Mouse (Mus musculus): ENCODE results near the gene Mrps25. TPM values are rescaled to one million over a fixed set of nuclear protein-coding genes. Genes with fewer than 3 reads are reported as not detected.

Gene Mrps25
- polyA plus RNA-seq, 1 experiment from 2014 or later = 65.8 TPM

- H3K9ac ChIP-seq (replicated peaks; ENCODE audit: low read depth, low read length) = no peak overlapping the region
- WGBS = 77% methylated on average over 2 of the region's 2 CpGs
- H3K9me3 ChIP-seq (ENCODE audit: control insufficient read depth, low read length) = no peaks in the 10 kb centered on the region
- no peak for ATAC-seq
- H3K4me3 ChIP-seq (replicated peaks; ENCODE audit: low read length) = no peak overlapping the region
- H3K27ac ChIP-seq (ENCODE audit: low read length) = no peak overlapping the region
- H3K27me3 ChIP-seq (replicated peaks; ENCODE audit: control insufficient read depth, insufficient read depth, low read length) = no peaks in the 10 kb centered on the region
- no peak overlapping the region for H3K4me2 ChIP-seq (ENCODE audit: low read length)
- H3K4me1 ChIP-seq (replicated peaks; ENCODE audit: control insufficient read depth, insufficient read depth, low read length) = no peaks in the 10 kb centered on the region
- peaks cover 3% of the 10 kb centered on the region; the same call in 1 of the 2 replicates for H3K36me3 ChIP-seq (ENCODE audit: control insufficient read depth, insufficient read depth)
Observed at GRCm38 (mm10) chr6:92136356-92136755, 47.5 kb downstream of the Mrps25 start.

- Histone ChIP-seq H3K27me3 (replicated peaks; ENCODE audit: control insufficient read depth, insufficient read depth, low read length) (no peaks in the 10 kb centered on the region), H3K9me3 (ENCODE audit: control insufficient read depth, low read length) (no peaks in the 10 kb centered on the region), H3K9ac (replicated peaks; ENCODE audit: low read depth, low read length) (no peak overlapping the region), H3K4me3 (replicated peaks; ENCODE audit: low read length) (no peak overlapping the region), H3K36me3 (ENCODE audit: control insufficient read depth, insufficient read depth) (no peaks in the 10 kb centered on the region), H3K4me2 (ENCODE audit: low read length) (no peak overlapping the region), H3K4me1 (replicated peaks; ENCODE audit: control insufficient read depth, insufficient read depth, low read length) (no peaks in the 10 kb centered on the region), H3K27ac (ENCODE audit: low read length) (no peak overlapping the region)
- 91% methylated on average over 2 of the region's 2 CpGs for WGBS
- no peak for ATAC-seq
Observed at GRCm38 (mm10) chr6:92133617-92134016, 50.2 kb downstream of the Mrps25 start.

GRCm38 (mm10) chr6:92132021-92132911 lies 51.6 kb downstream of the Mrps25 start:
- ATAC-seq = no peak
- H3K4me1 ChIP-seq (replicated peaks; ENCODE audit: control insufficient read depth, insufficient read depth, low read length) = no peaks in the 10 kb centered on the region
- 100% methylated on average over 3 of the region's 3 CpGs for WGBS
- H3K9me3 ChIP-seq (ENCODE audit: control insufficient read depth, low read length) = no peaks in the 10 kb centered on the region
- no peak overlapping the region for H3K9ac ChIP-seq (replicated peaks; ENCODE audit: low read depth, low read length)
- H3K27me3 ChIP-seq (replicated peaks; ENCODE audit: control insufficient read depth, insufficient read depth, low read length) = no peaks in the 10 kb centered on the region
- H3K27ac ChIP-seq (ENCODE audit: low read length) = no peak overlapping the region
- H3K4me3 ChIP-seq (replicated peaks; ENCODE audit: low read length) = no peak overlapping the region
- no peaks in the 10 kb centered on the region for H3K36me3 ChIP-seq (ENCODE audit: control insufficient read depth, insufficient read depth)
- no peak overlapping the region for H3K4me2 ChIP-seq (ENCODE audit: low read length)

GRCm38 (mm10) chr6:92131456-92131855 lies 52.4 kb downstream of the Mrps25 start:
- H3K4me2 ChIP-seq (ENCODE audit: low read length) = no peak overlapping the region
- H3K4me3 ChIP-seq (replicated peaks; ENCODE audit: low read length) = no peak overlapping the region
- no peaks in the 10 kb centered on the region for H3K36me3 ChIP-seq (ENCODE audit: control insufficient read depth, insufficient read depth)
- no peak overlapping the region for H3K9ac ChIP-seq (replicated peaks; ENCODE audit: low read depth, low read length)
- ATAC-seq = no peak
- H3K27ac ChIP-seq (ENCODE audit: low read length) = no peak overlapping the region
- WGBS = 92% methylated on average over 1 of the region's 1 CpGs
- H3K9me3 ChIP-seq (ENCODE audit: control insufficient read depth, low read length) = no peaks in the 10 kb centered on the region
- no peaks in the 10 kb centered on the region for H3K27me3 ChIP-seq (replicated peaks; ENCODE audit: control insufficient read depth, insufficient read depth, low read length)
- no peaks in the 10 kb centered on the region for H3K4me1 ChIP-seq (replicated peaks; ENCODE audit: control insufficient read depth, insufficient read depth, low read length)

GRCm38 (mm10) chr6:92126861-92127468 lies 56.9 kb downstream of the Mrps25 start:
- no peaks in the 10 kb centered on the region for H3K9me3 ChIP-seq (ENCODE audit: control insufficient read depth, low read length)
- WGBS = 100% methylated on average over 1 of the region's 1 CpGs
- no peak for ATAC-seq
- H3K27ac ChIP-seq (ENCODE audit: low read length) = no peak overlapping the region
- no peaks in the 10 kb centered on the region for H3K27me3 ChIP-seq (replicated peaks; ENCODE audit: control insufficient read depth, insufficient read depth, low read length)
- no peak overlapping the region for H3K9ac ChIP-seq (replicated peaks; ENCODE audit: low read depth, low read length)
- H3K4me3 ChIP-seq (replicated peaks; ENCODE audit: low read length) = no peak overlapping the region
- 0 out of 2 replicates have a peak, but pooled peaks cover 3% of the 10 kb centered on the region for H3K4me1 ChIP-seq (replicated peaks; ENCODE audit: control insufficient read depth, insufficient read depth, low read length)
- H3K36me3 ChIP-seq (ENCODE audit: control insufficient read depth, insufficient read depth) = no peaks in the 10 kb centered on the region
- no peak overlapping the region for H3K4me2 ChIP-seq (ENCODE audit: low read length)

- Histone ChIP-seq H3K9me3 (ENCODE audit: control insufficient read depth, low read length) (no peaks in the 10 kb centered on the region), H3K27ac (ENCODE audit: low read length) (no peak overlapping the region), H3K9ac (replicated peaks; ENCODE audit: low read depth, low read length) (no peak overlapping the region), H3K27me3 (replicated peaks; ENCODE audit: control insufficient read depth, insufficient read depth, low read length) (no peaks in the 10 kb centered on the region), H3K36me3 (ENCODE audit: control insufficient read depth, insufficient read depth) (no peaks in the 10 kb centered on the region), H3K4me3 (replicated peaks; ENCODE audit: low read length) (no peak overlapping the region), H3K4me1 (replicated peaks; ENCODE audit: control insufficient read depth, insufficient read depth, low read length) (0 out of 2 replicates have a peak, but pooled peaks cover 3% of the 10 kb centered on the region), H3K4me2 (ENCODE audit: low read length) (no peak overlapping the region)
- ATAC-seq = no peak
Observed at GRCm38 (mm10) chr6:92124547-92124946, 59.3 kb downstream of the Mrps25 start.

Other genes with a start within 250 kb of the Mrps25 start
- 6.8 and 9.3 TPM in 2 replicates for gene Fgd5, start 205.2 kb downstream of the Mrps25 start, polyA plus RNA-seq (2015; fragmentation: Nextera tagmentation; extraction: Ambion mirVana)
- gene Nr2c2, start 92.6 kb downstream of the Mrps25 start, polyA plus RNA-seq (2015; fragmentation: Nextera tagmentation; extraction: Ambion mirVana) = 21.5 and 25.8 TPM in 2 replicates
- 34.6 and 37.9 TPM in 2 replicates for gene Rbsn, start 30.9 kb upstream of the Mrps25 start, polyA plus RNA-seq (2015; fragmentation: Nextera tagmentation; extraction: Ambion mirVana)
- gene Trh, start 60.6 kb upstream of the Mrps25 start, polyA plus RNA-seq (2015; fragmentation: Nextera tagmentation; extraction: Ambion mirVana) = 3.8 and 9.1 TPM in 2 replicates